Mouse (Mus musculus): ENCODE measurements around the gene Trmt10a.
A peak's percentile ranks its signal among the peaks of the same experiment; 100 is the strongest.

The Trmt10a gene

GRCm38 (mm10) chr3:138193683-138194302, 50.5 kb downstream of the Trmt10a start, which contains the start of gene 4930579F01Rik:
TSS of gene 4930579F01Rik (minus strand) at chr3:138193825.
- DNase-seq (ENCODE audit: low read depth in 1 of 2, low spot score in 2 of 2) = no peak

DNA sequence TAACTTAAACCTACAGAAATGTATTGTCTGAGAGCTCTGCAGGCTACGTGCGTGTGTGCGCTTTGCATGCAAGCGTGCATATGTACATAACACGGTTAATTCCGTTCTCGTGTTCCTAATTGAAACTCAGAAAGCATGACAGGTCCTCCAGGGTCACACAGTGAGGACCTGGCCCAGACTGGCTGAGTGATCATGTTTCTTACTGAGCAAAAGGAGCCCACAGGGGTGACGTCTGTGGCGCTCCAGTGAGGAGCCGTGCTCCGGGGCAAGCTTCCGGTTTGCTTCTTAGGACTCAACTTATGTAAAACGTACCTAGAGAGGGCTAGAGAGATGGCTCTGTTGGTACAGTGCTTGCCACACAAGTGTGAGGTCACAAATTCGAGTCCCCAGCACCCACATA, 53.8 kb downstream of the Trmt10a start:
- no peak for DNase-seq (ENCODE audit: low read depth in 1 of 2, low spot score in 2 of 2)

DNA sequence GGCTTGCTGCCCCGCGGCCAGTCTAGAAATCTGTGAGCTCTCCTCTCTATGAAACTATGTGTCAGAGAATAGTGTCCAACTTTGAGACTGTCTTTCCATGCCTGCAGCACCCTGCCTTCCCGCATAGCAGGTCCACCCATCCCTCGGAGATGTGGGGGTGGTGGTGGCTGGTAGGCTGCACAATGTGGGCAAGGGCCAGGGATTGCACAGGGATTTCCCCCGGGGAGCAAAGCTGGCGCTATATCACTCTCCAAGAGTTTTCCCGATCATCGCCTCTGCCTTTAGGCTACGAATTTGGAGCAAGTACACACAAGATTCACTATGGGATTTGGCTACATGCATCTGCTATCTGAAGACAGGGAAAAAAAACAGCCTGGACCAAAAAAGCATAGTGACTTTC, 54.3 kb downstream of the Trmt10a start:
- no peak for DNase-seq (ENCODE audit: low read depth in 1 of 2, low spot score in 2 of 2)

GRCm38 (mm10) chr3:138197973-138198721, 54.9 kb downstream of the Trmt10a start:
- DNase-seq (ENCODE audit: low read depth in 1 of 2, low spot score in 2 of 2) = peak; percentile 23 to 54

DNA sequence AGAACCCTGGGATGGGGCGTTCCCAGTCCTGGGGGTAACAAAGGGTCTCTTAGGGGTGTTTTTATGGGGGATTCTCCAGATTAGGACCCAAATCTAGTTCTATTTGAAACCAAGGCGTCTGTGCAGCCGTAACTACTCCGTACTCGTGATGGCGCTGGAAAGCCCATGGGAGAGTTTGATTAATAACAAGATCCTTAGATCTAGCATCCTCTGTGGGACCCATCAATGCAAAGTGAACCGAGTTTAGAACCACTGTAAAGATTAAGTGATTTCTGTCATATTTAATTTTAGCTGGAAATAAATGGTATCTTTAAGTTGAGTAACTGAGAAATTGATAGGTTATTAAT, 55.4 kb downstream of the Trmt10a start:
- no peak for DNase-seq (ENCODE audit: low read depth in 1 of 2, low spot score in 2 of 2)

GRCm38 (mm10) chr3:138208821-138209220, 65.6 kb downstream of the Trmt10a start:
- no peak for DNase-seq (ENCODE audit: low read depth in 1 of 2, low spot score in 2 of 2)
